Mouse (Mus musculus): ENCODE measurements around the gene Asna1.

The Asna1 gene

GRCm38 (mm10) chr8:85025098-85025932 is at the start of gene Asna1:
Asna1 (minus strand) TSS chr8:85025281.
- peak; percentile 83 for DNase-seq (ENCODE audit: low read depth)

- no peak for DNase-seq (ENCODE audit: low read depth)
These were observed 49.5 kb upstream of the Asna1 start for GRCm38 (mm10) chr8:85074617-85075016.

- no peak for DNase-seq (ENCODE audit: low read depth)
These were observed 49.1 kb upstream of the Asna1 start for GRCm38 (mm10) chr8:85074167-85074566.

- DNase-seq (ENCODE audit: low read depth), result no peak
These were observed 48.0 kb upstream of the Asna1 start for GRCm38 (mm10) chr8:85073041-85073612.

- no peak for DNase-seq (ENCODE audit: low read depth)
These were observed 47.4 kb upstream of the Asna1 start for GRCm38 (mm10) chr8:85072364-85072929.

GRCm38 (mm10) chr8:85071514-85072281 is 46.6 kb upstream of the Asna1 start, which contains the start of gene Dhps:
Dhps (plus strand) TSS chr8:85071757.
- DNase-seq (ENCODE audit: low read depth), result peak; percentile 78

- no peak for DNase-seq (ENCODE audit: low read depth)
These were observed 46.0 kb upstream of the Asna1 start for GRCm38 (mm10) chr8:85071041-85071440.

- DNase-seq (ENCODE audit: low read depth), result no peak
These were observed 42.9 kb upstream of the Asna1 start, which contains the start of gene Gm5741 for GRCm38 (mm10) chr8:85067982-85068381. Gm5741 (minus strand) TSS chr8:85067982.

GRCm38 (mm10) chr8:85067155-85067554 is 42.1 kb upstream of the Asna1 start:
- DNase-seq (ENCODE audit: low read depth), result no peak

GRCm38 (mm10) chr8:85065213-85065612 is 40.1 kb upstream of the Asna1 start:
- DNase-seq (ENCODE audit: low read depth), result no peak

GRCm38 (mm10) chr8:85062603-85063002 is 37.5 kb upstream of the Asna1 start:
- no peak for DNase-seq (ENCODE audit: low read depth)

GRCm38 (mm10) chr8:85059879-85060616 is 35.0 kb upstream of the Asna1 start, which contains the start of gene Fbxw9:
Fbxw9 (plus strand) TSS chr8:85060055.
- peak; percentile 86 for DNase-seq (ENCODE audit: low read depth)

- DNase-seq (ENCODE audit: low read depth), result no peak
These were observed 32.3 kb upstream of the Asna1 start for GRCm38 (mm10) chr8:85057367-85057766.

GRCm38 (mm10) chr8:85043619-85044018 is 18.5 kb upstream of the Asna1 start:
- no peak for DNase-seq (ENCODE audit: low read depth)

- no peak for DNase-seq (ENCODE audit: low read depth)
These were observed 12.8 kb upstream of the Asna1 start for GRCm38 (mm10) chr8:85037681-85038531.

- DNase-seq (ENCODE audit: low read depth), result no peak
These were observed 12.2 kb upstream of the Asna1 start for GRCm38 (mm10) chr8:85037366-85037680.

GRCm38 (mm10) chr8:85036718-85037365 is 11.8 kb upstream of the Asna1 start, which contains the start of gene Tnpo2:
Tnpo2 (plus strand) TSS chr8:85036915.
- peak; percentile 92 for DNase-seq (ENCODE audit: low read depth)

- DNase-seq (ENCODE audit: low read depth), result no peak
These were observed 11.3 kb upstream of the Asna1 start for GRCm38 (mm10) chr8:85036381-85036717.

GRCm38 (mm10) chr8:85035728-85036310 is 10.7 kb upstream of the Asna1 start:
- no peak for DNase-seq (ENCODE audit: low read depth)

Data from fibroblast of lung, adult 2 months (primary cell).